Mouse (Mus musculus): ENCODE data around the gene Grin2a. TPM values are rescaled to one million over a fixed set of nuclear protein-coding genes. Genes with fewer than 3 reads are reported as not detected.
"Not testable (repeated sequence)": the region's sequence is repeated elsewhere in the genome, so short reads cannot be mapped to it uniquely, and the experiment has no call there.

Gene Grin2a
- polyA plus RNA-seq, 1 experiment from 2014 or later: 0.72 TPM

GRCm38 (mm10) chr16:9663508-9663907 lies 331.9 kb downstream of the Grin2a start:
- H3K9me3 ChIP-seq: no peaks in the 10 kb centered on the region
- no peak overlapping the region for H3K4me3 ChIP-seq
- H3K4me1 ChIP-seq: no peaks in the 10 kb centered on the region
- no peaks in the 10 kb centered on the region for H3K27me3 ChIP-seq (replicated peaks; ENCODE audit: low read depth, poor library complexity, severe bottlenecking)
- 86% methylated on average over 2 of the region's 2 CpGs for WGBS
- H3K27ac ChIP-seq (replicated peaks): no peak overlapping the region
- no peaks in the 10 kb centered on the region for H3K36me3 ChIP-seq (replicated peaks)
- no peak for DNase-seq (ENCODE audit: low spot score)

- no peaks in the 10 kb centered on the region for H3K9me3 ChIP-seq
- no peak overlapping the region for H3K27ac ChIP-seq (replicated peaks)
- no peaks in the 10 kb centered on the region for H3K4me1 ChIP-seq
- no peaks in the 10 kb centered on the region for H3K27me3 ChIP-seq (replicated peaks; ENCODE audit: low read depth, poor library complexity, severe bottlenecking)
- no peaks in the 10 kb centered on the region for H3K36me3 ChIP-seq (replicated peaks)
- H3K4me3 ChIP-seq: no peak overlapping the region
- no peak for DNase-seq (ENCODE audit: low spot score)
- WGBS: 93% methylated on average over 10 of the region's 10 CpGs
Measured at GRCm38 (mm10) chr16:9625652-9626444, 369.5 kb downstream of the Grin2a start.

GRCm38 (mm10) chr16:9624346-9624745 lies 371.0 kb downstream of the Grin2a start:
- no peak for DNase-seq (ENCODE audit: low spot score)
- Histone ChIP-seq H3K4me1 (no peaks in the 10 kb centered on the region), H3K27ac (replicated peaks) (no peak overlapping the region), H3K9me3 (no peaks in the 10 kb centered on the region), H3K4me3 (no peak overlapping the region), H3K36me3 (replicated peaks) (no peaks in the 10 kb centered on the region), H3K27me3 (replicated peaks; ENCODE audit: low read depth, poor library complexity, severe bottlenecking) (no peaks in the 10 kb centered on the region)
- WGBS: 96% methylated on average over 2 of the region's 2 CpGs

- Histone ChIP-seq H3K9me3 (no peaks in the 10 kb centered on the region), H3K36me3 (replicated peaks) (no peaks in the 10 kb centered on the region), H3K4me1 (no peaks in the 10 kb centered on the region), H3K27ac (replicated peaks) (no peak overlapping the region), H3K27me3 (replicated peaks; ENCODE audit: low read depth, poor library complexity, severe bottlenecking) (no peaks in the 10 kb centered on the region), H3K4me3 (no peak overlapping the region)
- no peak for DNase-seq (ENCODE audit: low spot score)
- WGBS: 72% methylated on average over 2 of the region's 2 CpGs
Measured at GRCm38 (mm10) chr16:9618206-9618605, 377.2 kb downstream of the Grin2a start.

GRCm38 (mm10) chr16:9617215-9617614 lies 378.1 kb downstream of the Grin2a start:
- Histone ChIP-seq H3K4me1 (no peaks in the 10 kb centered on the region), H3K4me3 (no peak overlapping the region), H3K27ac (replicated peaks) (no peak overlapping the region), H3K36me3 (replicated peaks) (no peaks in the 10 kb centered on the region), H3K9me3 (no peaks in the 10 kb centered on the region), H3K27me3 (replicated peaks; ENCODE audit: low read depth, poor library complexity, severe bottlenecking) (no peaks in the 10 kb centered on the region)
- 95% methylated on average over 2 of the region's 2 CpGs for WGBS
- no peak for DNase-seq (ENCODE audit: low spot score)

GRCm38 (mm10) chr16:9616807-9617206 lies 378.6 kb downstream of the Grin2a start:
- Histone ChIP-seq H3K27ac (replicated peaks) (no peak overlapping the region), H3K4me3 (no peak overlapping the region), H3K9me3 (no peaks in the 10 kb centered on the region), H3K4me1 (no peaks in the 10 kb centered on the region), H3K36me3 (replicated peaks) (no peaks in the 10 kb centered on the region), H3K27me3 (replicated peaks; ENCODE audit: low read depth, poor library complexity, severe bottlenecking) (no peaks in the 10 kb centered on the region)
- WGBS: 86% methylated on average over 4 of the region's 4 CpGs
- no peak for DNase-seq (ENCODE audit: low spot score)

GRCm38 (mm10) chr16:9612596-9612995 lies 382.8 kb downstream of the Grin2a start:
- 92% methylated on average over 6 of the region's 6 CpGs for WGBS
- H3K4me3 ChIP-seq; H3K27me3 ChIP-seq (replicated peaks; ENCODE audit: low read depth, poor library complexity, severe bottlenecking): not testable (repeated sequence)

GRCm38 (mm10) chr16:9607432-9607831 lies 387.9 kb downstream of the Grin2a start:
- Histone ChIP-seq H3K4me3 (no peak overlapping the region), H3K36me3 (replicated peaks) (no peaks in the 10 kb centered on the region), H3K9me3 (no peaks in the 10 kb centered on the region), H3K27ac (replicated peaks) (no peak overlapping the region), H3K27me3 (replicated peaks; ENCODE audit: low read depth, poor library complexity, severe bottlenecking) (no peaks in the 10 kb centered on the region), H3K4me1 (no peaks in the 10 kb centered on the region)
- no peak for DNase-seq (ENCODE audit: low spot score)
- 79% methylated on average over 2 of the region's 2 CpGs for whole genome bisulfite sequencing

More at GRCm38 (mm10) chr16:9612596-9612995, 382.8 kb downstream of the Grin2a start:
- not testable (repeated sequence) for H3K36me3 ChIP-seq (replicated peaks); H3K9me3 ChIP-seq; H3K4me1 ChIP-seq; DNase-seq (ENCODE audit: low spot score); H3K27ac ChIP-seq (replicated peaks)

GRCm38 (mm10) chr16:9603983-9604382 lies 391.4 kb downstream of the Grin2a start:
- Histone ChIP-seq H3K9me3 (no peaks in the 10 kb centered on the region), H3K27ac (replicated peaks) (no peak overlapping the region), H3K36me3 (replicated peaks) (no peaks in the 10 kb centered on the region), H3K27me3 (replicated peaks; ENCODE audit: low read depth, poor library complexity, severe bottlenecking) (no peaks in the 10 kb centered on the region), H3K4me1 (no peaks in the 10 kb centered on the region), H3K4me3 (no peak overlapping the region)
- DNase-seq (ENCODE audit: low spot score): no peak
- WGBS: 89% methylated on average over 5 of the region's 5 CpGs

- H3K4me3 ChIP-seq: no peak overlapping the region
- H3K36me3 ChIP-seq (replicated peaks): no peaks in the 10 kb centered on the region
- WGBS: 89% methylated on average over 2 of the region's 2 CpGs
- DNase-seq (ENCODE audit: low spot score): no peak
- H3K27me3 ChIP-seq (replicated peaks; ENCODE audit: low read depth, poor library complexity, severe bottlenecking): no peaks in the 10 kb centered on the region
- no peak overlapping the region for H3K27ac ChIP-seq (replicated peaks)
- no peaks in the 10 kb centered on the region for H3K4me1 ChIP-seq
- no peaks in the 10 kb centered on the region for H3K9me3 ChIP-seq
Measured at GRCm38 (mm10) chr16:9602579-9602978, 392.8 kb downstream of the Grin2a start.

GRCm38 (mm10) chr16:9589176-9589575 lies 406.2 kb downstream of the Grin2a start:
- no peak overlapping the region for H3K4me3 ChIP-seq
- no peaks in the 10 kb centered on the region for H3K27me3 ChIP-seq (replicated peaks; ENCODE audit: low read depth, poor library complexity, severe bottlenecking)
- no peaks in the 10 kb centered on the region for H3K36me3 ChIP-seq (replicated peaks)
- no peak for DNase-seq (ENCODE audit: low spot score)
- H3K27ac ChIP-seq (replicated peaks): no peak overlapping the region
- 79% methylated on average over 2 of the region's 2 CpGs for WGBS
- H3K4me1 ChIP-seq: no peaks in the 10 kb centered on the region
- H3K9me3 ChIP-seq: no peaks in the 10 kb centered on the region

- no peaks in the 10 kb centered on the region for H3K27me3 ChIP-seq (replicated peaks; ENCODE audit: low read depth, poor library complexity, severe bottlenecking)
- no peak overlapping the region for H3K4me3 ChIP-seq
- 83% methylated on average over 3 of the region's 3 CpGs for WGBS
- H3K27ac ChIP-seq (replicated peaks): no peak overlapping the region
- no peak for DNase-seq (ENCODE audit: low spot score)
- no peaks in the 10 kb centered on the region for H3K36me3 ChIP-seq (replicated peaks)
- H3K4me1 ChIP-seq: no peaks in the 10 kb centered on the region
- H3K9me3 ChIP-seq: no peaks in the 10 kb centered on the region
Measured at GRCm38 (mm10) chr16:9588431-9588830, 406.9 kb downstream of the Grin2a start.

GRCm38 (mm10) chr16:9583981-9584380 lies 411.4 kb downstream of the Grin2a start:
- no peaks in the 10 kb centered on the region for H3K4me1 ChIP-seq
- no peaks in the 10 kb centered on the region for H3K36me3 ChIP-seq (replicated peaks)
- no peak for DNase-seq (ENCODE audit: low spot score)
- no peak overlapping the region for H3K27ac ChIP-seq (replicated peaks)
- no peaks in the 10 kb centered on the region for H3K27me3 ChIP-seq (replicated peaks; ENCODE audit: low read depth, poor library complexity, severe bottlenecking)
- H3K4me3 ChIP-seq: no peak overlapping the region
- 78% methylated on average over 2 of the region's 2 CpGs for WGBS
- H3K9me3 ChIP-seq: no peaks in the 10 kb centered on the region

Data from embryonic facial prominence, embryonic 10.5 days (tissue).